Mouse (Mus musculus): ENCODE measurements around the gene Fnbp1l. TPM values are rescaled to one million over a fixed set of nuclear protein-coding genes. Genes with fewer than 3 reads are reported as not detected.

Gene Fnbp1l
- polyA plus RNA-seq, 1 experiment from 2014 or later, result 117 TPM

- H3K27me3 ChIP-seq, result no peaks in the 10 kb centered on the region
- no peak for TF ChIP-seq CTCF (IDR thresholded peaks at IDR 0.05)
- no peak for DNase-seq (ENCODE audit: low read depth, low spot score)
- in situ Hi-C loops (cut with MboI; ENCODE audit: low pct_unique_long_range_greater_than_20kb), result no loop called here
- ChIA-PET POLR2A (interaction anchor here (0.7 to 1.4 kb wide), 3 partner anchors 11 to 103 kb away, joined by 3 to 5 read pairs (median 3); no protein-coding TSS in a partner anchor), CTCF (interaction anchor here (0.7 to 4.3 kb wide), 8 partner anchors 9 to 44 kb away, joined by 3 to 25 read pairs (median 4); no protein-coding TSS in a partner anchor)
- ATAC-seq, result no peak
Measured at GRCm38 (mm10) chr3:122573426-122574286, 45.9 kb downstream of the Fnbp1l start.

- ChIA-PET POLR2A (interaction anchor here (0.9 kb wide), 1 partner anchor 230 kb away, joined by 3 read pairs; no protein-coding TSS in a partner anchor), CTCF (interaction anchor here (0.8 to 2.6 kb wide), 3 partner anchors 8 to 51 kb away, joined by 4 to 5 read pairs (median 5); no protein-coding TSS in a partner anchor)
- no peak for TF ChIP-seq CTCF (IDR thresholded peaks at IDR 0.05)
- in situ Hi-C loops (cut with MboI; ENCODE audit: low pct_unique_long_range_greater_than_20kb), result no loop called here
- no peak for ATAC-seq
- H3K27me3 ChIP-seq, result no peaks in the 10 kb centered on the region
- DNase-seq (ENCODE audit: low read depth, low spot score), result no peak
Measured at GRCm38 (mm10) chr3:122566549-122566948, 53.0 kb downstream of the Fnbp1l start.

- no peak for DNase-seq (ENCODE audit: low read depth, low spot score)
- no peaks in the 10 kb centered on the region for H3K27me3 ChIP-seq
- ChIA-PET CTCF (interaction anchor here (2.6 kb wide), 1 partner anchor 15 kb away, joined by 5 read pairs; no protein-coding TSS in a partner anchor), POLR2A (no interaction called here)
- no peak for ATAC-seq
- in situ Hi-C loops (cut with MboI; ENCODE audit: low pct_unique_long_range_greater_than_20kb), result no loop called here
- no peak for TF ChIP-seq CTCF (IDR thresholded peaks at IDR 0.05)
Measured at GRCm38 (mm10) chr3:122566112-122566511, 53.4 kb downstream of the Fnbp1l start.

- POLR2A ChIA-PET, result no interaction called here
- CTCF ChIA-PET, result interaction anchor here (1.9 kb wide), 1 partner anchor 51 kb away, joined by 13 read pairs; no protein-coding TSS in a partner anchor
- TF ChIP-seq CTCF (IDR thresholded peaks at IDR 0.05), result no peak
- ATAC-seq (no peak), DNase-seq (ENCODE audit: low read depth, low spot score) (no peak)
- in situ Hi-C loops (cut with MboI; ENCODE audit: low pct_unique_long_range_greater_than_20kb), result no loop called here
- no peaks in the 10 kb centered on the region for H3K27me3 ChIP-seq
Measured at GRCm38 (mm10) chr3:122565285-122565684, 54.2 kb downstream of the Fnbp1l start.

- no peak for TF ChIP-seq CTCF (IDR thresholded peaks at IDR 0.05)
- ChIA-PET CTCF (interaction anchor here (1.2 to 3.2 kb wide), 8 partner anchors 11 to 76 kb away, joined by 3 to 9 read pairs (median 4); no protein-coding TSS in a partner anchor), POLR2A (no interaction called here)
- in situ Hi-C loops (cut with MboI; ENCODE audit: low pct_unique_long_range_greater_than_20kb), result no loop called here
- ATAC-seq (no peak), DNase-seq (ENCODE audit: low read depth, low spot score) (no peak)
- H3K27me3 ChIP-seq, result no peaks in the 10 kb centered on the region
Measured at GRCm38 (mm10) chr3:122557766-122558165, 61.7 kb downstream of the Fnbp1l start.

GRCm38 (mm10) chr3:122551174-122551573 lies 68.3 kb downstream of the Fnbp1l start:
- no peak for TF ChIP-seq CTCF (IDR thresholded peaks at IDR 0.05)
- H3K27me3 ChIP-seq, result no peaks in the 10 kb centered on the region
- no peak for DNase-seq (ENCODE audit: low read depth, low spot score)
- in situ Hi-C loops (cut with MboI; ENCODE audit: low pct_unique_long_range_greater_than_20kb), result no loop called here
- ChIA-PET POLR2A (interaction anchor here (0.8 kb wide), 1 partner anchor 23 kb away, joined by 3 read pairs; no protein-coding TSS in a partner anchor), CTCF (interaction anchor here (2.2 to 2.4 kb wide), 3 partner anchors 8 to 19 kb away, joined by 6 to 8 read pairs (median 6); no protein-coding TSS in a partner anchor)
- ATAC-seq, result no peak

GRCm38 (mm10) chr3:122547469-122547868 lies 72.0 kb downstream of the Fnbp1l start:
- no peaks in the 10 kb centered on the region for H3K27me3 ChIP-seq
- POLR2A ChIA-PET, result interaction anchor here (1.0 kb wide), 1 partner anchor 9 kb away, joined by 4 read pairs; no protein-coding TSS in a partner anchor
- ATAC-seq (no peak), DNase-seq (ENCODE audit: low read depth, low spot score) (no peak)
- no peak for TF ChIP-seq CTCF (IDR thresholded peaks at IDR 0.05)
- in situ Hi-C loops (cut with MboI; ENCODE audit: low pct_unique_long_range_greater_than_20kb), result no loop called here
- CTCF ChIA-PET, result interaction anchor here (1.0 to 1.4 kb wide), 2 partner anchors 10 to 16 kb away, joined by 3 read pairs; no protein-coding TSS in a partner anchor

- ChIA-PET POLR2A (interaction anchor here (0.6 kb wide), 1 partner anchor 257 kb away, joined by 3 read pairs; no protein-coding TSS in a partner anchor), CTCF (interaction anchor here (1.1 kb wide), 1 partner anchor 18 kb away, joined by 3 read pairs; no protein-coding TSS in a partner anchor)
- DNase-seq (ENCODE audit: low read depth, low spot score) (no peak), ATAC-seq (no peak)
- H3K27me3 ChIP-seq, result no peaks in the 10 kb centered on the region
- no peak for TF ChIP-seq CTCF (IDR thresholded peaks at IDR 0.05)
- in situ Hi-C loops (cut with MboI; ENCODE audit: low pct_unique_long_range_greater_than_20kb), result no loop called here
Measured at GRCm38 (mm10) chr3:122545346-122545745, 74.2 kb downstream of the Fnbp1l start.

- ChIA-PET CTCF (interaction anchor here (1.3 to 6.7 kb wide), 4 partner anchors 13 to 70 kb away, joined by 3 to 43 read pairs (median 6); no protein-coding TSS in a partner anchor), POLR2A (interaction anchor here (1.6 kb wide), 1 partner anchor 13 kb away, joined by 3 read pairs; no protein-coding TSS in a partner anchor)
Measured at GRCm38 (mm10) chr3:122540918-122541317, 78.6 kb downstream of the Fnbp1l start.

GRCm38 (mm10) chr3:122539961-122540690 lies 79.4 kb downstream of the Fnbp1l start:
- ChIA-PET CTCF (interaction anchor here (2.3 to 6.7 kb wide), 2 partner anchors 12 to 17 kb away, joined by 7 to 43 read pairs; no protein-coding TSS in a partner anchor), POLR2A (interaction anchor here (1.0 to 1.6 kb wide), 2 partner anchors 12 to 18 kb away, joined by 3 read pairs; no protein-coding TSS in a partner anchor)
- no peak for ATAC-seq
- in situ Hi-C loops (cut with MboI; ENCODE audit: low pct_unique_long_range_greater_than_20kb), result no loop called here
- no peak for TF ChIP-seq CTCF (IDR thresholded peaks at IDR 0.05)
- no peak for DNase-seq (ENCODE audit: low read depth, low spot score)
- no peaks in the 10 kb centered on the region for H3K27me3 ChIP-seq

More at GRCm38 (mm10) chr3:122540918-122541317, 78.6 kb downstream of the Fnbp1l start:
- in situ Hi-C loops (cut with MboI; ENCODE audit: low pct_unique_long_range_greater_than_20kb), result no loop called here
- TF ChIP-seq CTCF (IDR thresholded peaks at IDR 0.05), result no peak
- ATAC-seq (no peak), DNase-seq (ENCODE audit: low read depth, low spot score) (no peak)
- H3K27me3 ChIP-seq, result no peaks in the 10 kb centered on the region

All from Patski (cell line).